Mouse (Mus musculus): ENCODE measurements around the gene Rab30. TPM values are rescaled to one million over a fixed set of nuclear protein-coding genes. Genes with fewer than 3 reads are reported as not detected.

Gene Rab30
- polyA plus RNA-seq, 1 experiment = 0.96 TPM

GRCm38 (mm10) chr7:92822409-92823101, 81.2 kb downstream of the Rab30 start:
- DNase-seq = no peak
- no peak overlapping the region for H3K4me3 ChIP-seq (replicated peaks; ENCODE audit: extremely low read depth, low read depth, low read length)
- WGBS = 58% methylated on average over 1 of the region's 1 CpGs
- TF ChIP-seq CTCF (IDR thresholded peaks at IDR 0.05; ENCODE audit: insufficient read depth, low read length) (no peak), POLR2A (IDR thresholded peaks at IDR 0.05; ENCODE audit: borderline replicate concordance, extremely low read depth, low read depth, low read length) (no peak)
- H3K4me1 ChIP-seq (ENCODE audit: control insufficient read depth, insufficient read depth, low read length) = no peaks in the 10 kb centered on the region; the same call in 1 of the 2 replicates

DNA sequence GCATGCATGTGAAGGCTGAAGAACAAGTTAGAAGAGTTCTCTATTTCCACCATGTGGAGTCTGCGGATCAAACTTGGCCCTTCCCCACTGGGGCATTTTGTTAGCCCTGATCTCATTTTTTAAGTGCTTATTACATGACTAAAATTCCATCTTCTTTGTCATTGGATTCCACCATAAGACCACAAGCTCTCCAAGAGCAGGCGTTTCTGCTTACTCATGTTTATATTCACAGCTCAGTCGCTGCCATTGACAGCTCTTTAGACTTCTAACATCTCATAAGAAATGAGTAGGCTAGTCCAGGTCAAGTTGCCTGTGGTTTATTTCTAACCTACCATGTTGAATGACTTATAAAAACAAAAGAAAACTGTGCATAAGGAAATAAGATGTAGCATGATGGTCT, 84.8 kb downstream of the Rab30 start:
- Histone ChIP-seq H3K4me1 (ENCODE audit: control insufficient read depth, insufficient read depth, low read length) (no peaks in the 10 kb centered on the region), H3K4me3 (replicated peaks; ENCODE audit: extremely low read depth, low read depth, low read length) (no peak overlapping the region)
- no peak for DNase-seq
- WGBS = 76% methylated on average over 3 of the region's 3 CpGs
- TF ChIP-seq POLR2A (IDR thresholded peaks at IDR 0.05; ENCODE audit: borderline replicate concordance, extremely low read depth, low read depth, low read length) (no peak), CTCF (IDR thresholded peaks at IDR 0.05; ENCODE audit: insufficient read depth, low read length) (no peak)

DNA sequence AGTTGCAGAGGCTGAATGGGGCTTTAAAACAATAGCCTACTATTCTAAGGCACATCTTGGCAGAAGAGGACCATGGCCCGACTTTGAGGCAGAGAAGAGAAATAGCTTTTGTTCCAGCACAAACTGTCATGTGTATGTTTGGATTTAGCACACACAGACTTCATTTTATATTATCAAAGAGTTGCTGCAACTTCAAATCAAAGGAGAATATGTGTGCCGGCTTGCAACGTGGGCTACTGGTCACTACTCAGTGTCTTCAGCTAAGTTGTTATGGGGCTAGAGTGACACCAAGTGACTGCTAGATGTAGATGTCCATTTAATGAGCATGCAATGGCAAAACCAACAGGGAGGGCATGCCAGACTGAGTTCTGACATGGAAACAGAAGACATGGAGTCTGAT, 86.6 kb downstream of the Rab30 start:
- Histone ChIP-seq H3K4me3 (replicated peaks; ENCODE audit: extremely low read depth, low read depth, low read length) (no peak overlapping the region), H3K4me1 (ENCODE audit: control insufficient read depth, insufficient read depth, low read length) (no peaks in the 10 kb centered on the region)
- TF ChIP-seq POLR2A (IDR thresholded peaks at IDR 0.05; ENCODE audit: borderline replicate concordance, extremely low read depth, low read depth, low read length) = no peak
- TF ChIP-seq CTCF (IDR thresholded peaks at IDR 0.05; ENCODE audit: insufficient read depth, low read length) = no peak
- no peak for DNase-seq
- 38% methylated on average over 3 of the region's 3 CpGs for WGBS

DNA sequence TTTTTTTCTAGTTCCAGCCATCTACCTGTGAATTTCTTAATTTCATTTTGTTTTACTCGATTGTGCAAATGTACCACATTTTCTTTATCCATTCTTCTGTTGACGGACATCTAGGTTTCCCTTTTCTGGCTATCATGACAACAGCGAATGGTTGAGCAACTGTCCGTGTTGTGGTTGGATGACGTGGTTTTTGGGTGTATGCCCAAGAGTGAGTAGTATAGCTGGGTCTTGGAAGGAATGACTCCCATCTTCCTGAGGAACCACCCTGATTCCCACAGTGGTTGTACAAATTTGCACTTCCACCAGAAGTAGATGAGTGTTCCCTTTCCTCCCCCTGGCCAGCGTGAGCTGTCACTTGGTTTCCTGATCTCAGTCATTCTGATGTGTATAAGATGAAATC, 91.0 kb downstream of the Rab30 start:
- no peaks in the 10 kb centered on the region for H3K4me1 ChIP-seq (ENCODE audit: control insufficient read depth, insufficient read depth, low read length)
- DNase-seq = no peak
- WGBS = 73% methylated on average over 6 of the region's 6 CpGs
- TF ChIP-seq CTCF (IDR thresholded peaks at IDR 0.05; ENCODE audit: insufficient read depth, low read length) (no peak), POLR2A (IDR thresholded peaks at IDR 0.05; ENCODE audit: borderline replicate concordance, extremely low read depth, low read depth, low read length) (no peak)
- H3K4me3 ChIP-seq (replicated peaks; ENCODE audit: extremely low read depth, low read depth, low read length) = no peak overlapping the region

DNA sequence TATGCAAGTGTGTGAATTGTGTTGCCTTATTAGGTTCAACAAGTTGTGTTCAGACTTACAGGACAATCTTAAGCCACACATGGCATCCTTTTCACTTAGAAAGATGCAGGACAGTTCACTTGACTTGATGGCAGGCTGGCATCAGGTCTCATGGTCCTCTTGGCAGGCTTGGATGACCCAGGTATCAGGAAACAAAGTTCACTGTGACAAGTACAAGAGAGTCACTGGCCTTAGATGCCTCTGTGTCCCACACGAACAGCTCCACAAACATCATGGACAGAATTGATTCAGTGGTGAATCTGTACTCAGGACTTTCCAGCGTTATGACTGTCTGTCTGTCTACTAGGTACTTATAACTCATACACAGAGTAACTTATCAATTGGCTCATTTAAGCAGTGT, 93.0 kb downstream of the Rab30 start:
- 74% methylated on average over 2 of the region's 2 CpGs for WGBS
- Histone ChIP-seq H3K4me3 (replicated peaks; ENCODE audit: extremely low read depth, low read depth, low read length) (no peak overlapping the region), H3K4me1 (ENCODE audit: control insufficient read depth, insufficient read depth, low read length) (no peaks in the 10 kb centered on the region)
- DNase-seq = no peak
- TF ChIP-seq POLR2A (IDR thresholded peaks at IDR 0.05; ENCODE audit: borderline replicate concordance, extremely low read depth, low read depth, low read length) = no peak
- TF ChIP-seq CTCF (IDR thresholded peaks at IDR 0.05; ENCODE audit: insufficient read depth, low read length) = no peak

- TF ChIP-seq POLR2A (IDR thresholded peaks at IDR 0.05; ENCODE audit: borderline replicate concordance, extremely low read depth, low read depth, low read length) (no peak), CTCF (IDR thresholded peaks at IDR 0.05; ENCODE audit: insufficient read depth, low read length) (no peak)
- no peak for DNase-seq
- 76% methylated on average over 3 of the region's 3 CpGs for WGBS
- Histone ChIP-seq H3K4me1 (ENCODE audit: control insufficient read depth, insufficient read depth, low read length) (no peaks in the 10 kb centered on the region), H3K4me3 (replicated peaks; ENCODE audit: extremely low read depth, low read depth, low read length) (no peak overlapping the region)
Measured at GRCm38 (mm10) chr7:92836447-92836846, 95.0 kb downstream of the Rab30 start.

DNA sequence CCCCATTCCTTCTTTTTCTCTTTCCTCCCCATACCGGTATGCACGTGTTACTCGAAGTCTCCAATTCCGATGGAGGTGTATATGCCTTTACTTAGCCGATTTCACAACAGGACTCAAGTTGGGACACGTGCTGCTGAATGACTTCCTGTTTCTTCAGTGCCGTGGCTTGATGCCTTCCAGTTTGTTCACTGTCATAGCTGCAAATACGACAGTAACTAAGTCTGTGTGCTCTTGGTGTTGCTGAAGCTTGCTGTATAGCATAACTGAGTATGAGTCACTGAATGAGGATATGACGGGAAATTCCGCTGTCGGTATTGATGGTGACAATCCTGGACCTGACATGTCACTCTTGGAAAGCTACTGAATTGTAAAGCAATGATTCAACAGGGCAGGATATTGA, 95.8 kb downstream of the Rab30 start:
- DNase-seq = no peak
- no peaks in the 10 kb centered on the region for H3K4me1 ChIP-seq (ENCODE audit: control insufficient read depth, insufficient read depth, low read length)
- 59% methylated on average over 11 of the region's 11 CpGs for WGBS
- TF ChIP-seq CTCF (IDR thresholded peaks at IDR 0.05; ENCODE audit: insufficient read depth, low read length) = no peak
- TF ChIP-seq POLR2A (IDR thresholded peaks at IDR 0.05; ENCODE audit: borderline replicate concordance, extremely low read depth, low read depth, low read length) = no peak
- no peak overlapping the region for H3K4me3 ChIP-seq (replicated peaks; ENCODE audit: extremely low read depth, low read depth, low read length)

DNA sequence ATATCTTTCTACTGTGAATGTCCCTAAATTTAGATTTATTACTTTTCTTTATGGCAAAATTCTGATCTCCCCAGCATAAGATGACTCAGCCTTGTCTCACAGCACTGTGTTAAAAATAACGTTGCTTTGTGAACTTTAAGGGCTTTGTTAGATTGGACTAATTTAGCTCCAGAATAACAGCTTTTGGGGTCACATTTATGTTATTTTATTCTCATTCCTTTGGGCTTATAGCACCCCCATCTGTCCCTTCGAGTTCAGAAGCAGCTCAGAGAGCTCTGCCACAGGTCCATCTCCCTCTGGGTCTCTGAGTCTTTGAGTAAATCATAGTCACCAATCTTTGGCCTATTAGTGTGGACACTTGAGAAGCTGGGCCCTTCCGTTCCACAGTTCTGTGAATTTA, 96.5 kb downstream of the Rab30 start:
- Histone ChIP-seq H3K4me1 (ENCODE audit: control insufficient read depth, insufficient read depth, low read length) (no peaks in the 10 kb centered on the region), H3K4me3 (replicated peaks; ENCODE audit: extremely low read depth, low read depth, low read length) (no peak overlapping the region)
- DNase-seq = no peak
- 56% methylated on average over 3 of the region's 3 CpGs for WGBS
- TF ChIP-seq POLR2A (IDR thresholded peaks at IDR 0.05; ENCODE audit: borderline replicate concordance, extremely low read depth, low read depth, low read length) = no peak
- TF ChIP-seq CTCF (IDR thresholded peaks at IDR 0.05; ENCODE audit: insufficient read depth, low read length) = no peak

GRCm38 (mm10) chr7:92842254-92842653, 100.9 kb downstream of the Rab30 start:
- Histone ChIP-seq H3K4me1 (ENCODE audit: control insufficient read depth, insufficient read depth, low read length) (no peaks in the 10 kb centered on the region), H3K4me3 (replicated peaks; ENCODE audit: extremely low read depth, low read depth, low read length) (no peak overlapping the region)
- no peak for TF ChIP-seq CTCF (IDR thresholded peaks at IDR 0.05; ENCODE audit: insufficient read depth, low read length)
- TF ChIP-seq POLR2A (IDR thresholded peaks at IDR 0.05; ENCODE audit: borderline replicate concordance, extremely low read depth, low read depth, low read length) = no peak
- no peak for DNase-seq
- 60% methylated on average over 2 of the region's 2 CpGs for WGBS

GRCm38 (mm10) chr7:92848246-92848645, 106.8 kb downstream of the Rab30 start:
- 88% methylated on average over 3 of the region's 3 CpGs for WGBS
- no peak for DNase-seq
- TF ChIP-seq POLR2A (IDR thresholded peaks at IDR 0.05; ENCODE audit: borderline replicate concordance, extremely low read depth, low read depth, low read length) (no peak), CTCF (IDR thresholded peaks at IDR 0.05; ENCODE audit: insufficient read depth, low read length) (no peak)
- no peaks in the 10 kb centered on the region for H3K4me1 ChIP-seq (ENCODE audit: control insufficient read depth, insufficient read depth, low read length)
- H3K4me3 ChIP-seq (replicated peaks; ENCODE audit: extremely low read depth, low read depth, low read length) = no peak overlapping the region
